Mouse (Mus musculus): ENCODE measurements around the gene Tspoap1. TPM values are rescaled to one million over a fixed set of nuclear protein-coding genes. Genes with fewer than 3 reads are reported as not detected.

Gene Tspoap1
- polyA plus RNA-seq, 1 experiment from 2014 or later, result 0.64 TPM

GRCm38 (mm10) chr11:87756251-87756820, 4.0 kb upstream of the Tspoap1 start:
- TF ChIP-seq CTCF (IDR thresholded peaks at IDR 0.05) (no peak), EP300 (IDR thresholded peaks at IDR 0.05) (no peak)
- peaks cover 7% of the 10 kb centered on the region; the same call in 1 of the 2 replicates for H3K27me3 ChIP-seq (replicated peaks; ENCODE audit: insufficient read depth, low read length)
- H3K4me1 ChIP-seq (ENCODE audit: insufficient read depth, low read depth, low read length), result no peaks in the 10 kb centered on the region
- H3K27ac ChIP-seq (ENCODE audit: low read length), result no peak overlapping the region
- H3K36me3 ChIP-seq (ENCODE audit: insufficient read depth, low read length), result no peaks in the 10 kb centered on the region
- H3K4me3 ChIP-seq (ENCODE audit: low read depth, low read length), result peak overlapping the region; percentile 12; the same call in 1 of the 2 replicates
- 78% methylated on average over 15 of the region's 15 CpGs for WGBS
- peak; percentile 42 for ATAC-seq
- no peak overlapping the region for H3K9ac ChIP-seq (replicated peaks; ENCODE audit: low read depth)
- H3K9me3 ChIP-seq (ENCODE audit: low read length), result no peaks in the 10 kb centered on the region
- peak; percentile 28 for DNase-seq (ENCODE audit: low spot score)
- no peak overlapping the region for H3K4me2 ChIP-seq (replicated peaks; ENCODE audit: low read depth, low read length)

GRCm38 (mm10) chr11:87757001-87757954, 3.1 kb upstream of the Tspoap1 start:
- H3K4me3 ChIP-seq (ENCODE audit: low read depth, low read length), result peak overlapping the region; percentile 12; the same call in 1 of the 2 replicates
- no peak for DNase-seq (ENCODE audit: low spot score)
- no peaks in the 10 kb centered on the region for H3K4me1 ChIP-seq (ENCODE audit: insufficient read depth, low read depth, low read length)
- TF ChIP-seq EP300 (IDR thresholded peaks at IDR 0.05) (no peak), CTCF (IDR thresholded peaks at IDR 0.05) (no peak)
- no peaks in the 10 kb centered on the region for H3K36me3 ChIP-seq (ENCODE audit: insufficient read depth, low read length)
- no peak overlapping the region for H3K27ac ChIP-seq (ENCODE audit: low read length)
- H3K27me3 ChIP-seq (replicated peaks; ENCODE audit: insufficient read depth, low read length), result peaks cover 12% of the 10 kb centered on the region; the same call in 1 of the 2 replicates
- 81% methylated on average over 25 of the region's 25 CpGs for WGBS
- H3K9ac ChIP-seq (replicated peaks; ENCODE audit: low read depth), result no peak overlapping the region
- H3K9me3 ChIP-seq (ENCODE audit: low read length), result no peaks in the 10 kb centered on the region
- no peak for ATAC-seq
- H3K4me2 ChIP-seq (replicated peaks; ENCODE audit: low read depth, low read length), result no peak overlapping the region

GRCm38 (mm10) chr11:87758161-87758911, 2.0 kb upstream of the Tspoap1 start:
- peaks cover 21% of the 10 kb centered on the region; the same call in 1 of the 2 replicates for H3K27me3 ChIP-seq (replicated peaks; ENCODE audit: insufficient read depth, low read length)
- no peak overlapping the region for H3K4me3 ChIP-seq (ENCODE audit: low read depth, low read length)
- no peak overlapping the region for H3K9ac ChIP-seq (replicated peaks; ENCODE audit: low read depth)
- TF ChIP-seq CTCF (IDR thresholded peaks at IDR 0.05) (no peak), EP300 (IDR thresholded peaks at IDR 0.05) (no peak)
- no peak overlapping the region for H3K4me2 ChIP-seq (replicated peaks; ENCODE audit: low read depth, low read length)
- DNase-seq (ENCODE audit: low spot score) (no peak), ATAC-seq (no peak)
- WGBS, result 74% methylated on average over 7 of the region's 7 CpGs
- no peaks in the 10 kb centered on the region for H3K9me3 ChIP-seq (ENCODE audit: low read length)
- no peaks in the 10 kb centered on the region for H3K36me3 ChIP-seq (ENCODE audit: insufficient read depth, low read length)
- H3K4me1 ChIP-seq (ENCODE audit: insufficient read depth, low read depth, low read length), result no peaks in the 10 kb centered on the region
- no peak overlapping the region for H3K27ac ChIP-seq (ENCODE audit: low read length)

GRCm38 (mm10) chr11:87758957-87759608, 1.3 kb upstream of the Tspoap1 start:
- Histone ChIP-seq H3K9ac (replicated peaks; ENCODE audit: low read depth) (no peak overlapping the region), H3K27ac (ENCODE audit: low read length) (no peak overlapping the region), H3K27me3 (replicated peaks; ENCODE audit: insufficient read depth, low read length) (peaks cover 22% of the 10 kb centered on the region; the same call in 1 of the 2 replicates), H3K36me3 (ENCODE audit: insufficient read depth, low read length) (no peaks in the 10 kb centered on the region), H3K9me3 (ENCODE audit: low read length) (no peaks in the 10 kb centered on the region), H3K4me1 (ENCODE audit: insufficient read depth, low read depth, low read length) (peaks cover 4% of the 10 kb centered on the region; the same call in 1 of the 2 replicates), H3K4me2 (replicated peaks; ENCODE audit: low read depth, low read length) (no peak overlapping the region), H3K4me3 (ENCODE audit: low read depth, low read length) (no peak overlapping the region)
- no peak for TF ChIP-seq CTCF (IDR thresholded peaks at IDR 0.05)
- no peak for TF ChIP-seq EP300 (IDR thresholded peaks at IDR 0.05)
- 61% methylated on average over 4 of the region's 4 CpGs for WGBS
- ATAC-seq (no peak), DNase-seq (ENCODE audit: low spot score) (no peak)

GRCm38 (mm10) chr11:87759609-87760005, 734 bp upstream of the Tspoap1 start:
- Histone ChIP-seq H3K36me3 (ENCODE audit: insufficient read depth, low read length) (no peaks in the 10 kb centered on the region), H3K4me2 (replicated peaks; ENCODE audit: low read depth, low read length) (no peak overlapping the region), H3K4me1 (ENCODE audit: insufficient read depth, low read depth, low read length) (peaks cover 4% of the 10 kb centered on the region; the same call in 1 of the 2 replicates), H3K9me3 (ENCODE audit: low read length) (no peaks in the 10 kb centered on the region), H3K27me3 (replicated peaks; ENCODE audit: insufficient read depth, low read length) (peaks cover 27% of the 10 kb centered on the region; the same call in 1 of the 2 replicates), H3K4me3 (ENCODE audit: low read depth, low read length) (no peak overlapping the region), H3K27ac (ENCODE audit: low read length) (no peak overlapping the region), H3K9ac (replicated peaks; ENCODE audit: low read depth) (no peak overlapping the region)
- no peak for DNase-seq (ENCODE audit: low spot score)
- TF ChIP-seq CTCF (IDR thresholded peaks at IDR 0.05) (peak; percentile 45), EP300 (IDR thresholded peaks at IDR 0.05) (no peak)
- 3% methylated on average over 3 of the region's 3 CpGs for WGBS
- ATAC-seq, result no peak
